Mouse (Mus musculus): ENCODE data around the gene Rab3c.

The Rab3c gene

GRCm38 (mm10) chr13:110093720-110094685 is 186.8 kb downstream of the Rab3c start:
- DNase-seq (ENCODE audit: low read depth, low spot score) = no peak

DNA sequence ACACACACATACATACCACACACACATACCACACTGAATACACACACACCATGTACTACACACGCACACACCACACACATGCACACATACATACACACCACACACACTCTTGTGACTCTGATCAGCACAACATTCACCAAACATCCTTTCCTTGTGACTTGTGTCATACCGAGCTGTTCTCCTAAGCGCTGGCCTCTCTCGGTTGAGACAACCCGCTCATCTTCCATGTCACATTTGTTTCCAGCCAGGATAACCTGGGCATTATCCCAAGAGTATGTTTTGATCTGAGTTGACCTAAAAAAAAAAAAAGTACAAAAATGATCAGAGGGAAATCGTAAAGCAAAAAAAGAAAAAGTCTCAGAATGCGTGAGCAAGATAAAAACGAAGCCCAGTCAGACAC is 196.8 kb downstream of the Rab3c start:
- DNase-seq (ENCODE audit: low read depth, low spot score) = no peak

DNA sequence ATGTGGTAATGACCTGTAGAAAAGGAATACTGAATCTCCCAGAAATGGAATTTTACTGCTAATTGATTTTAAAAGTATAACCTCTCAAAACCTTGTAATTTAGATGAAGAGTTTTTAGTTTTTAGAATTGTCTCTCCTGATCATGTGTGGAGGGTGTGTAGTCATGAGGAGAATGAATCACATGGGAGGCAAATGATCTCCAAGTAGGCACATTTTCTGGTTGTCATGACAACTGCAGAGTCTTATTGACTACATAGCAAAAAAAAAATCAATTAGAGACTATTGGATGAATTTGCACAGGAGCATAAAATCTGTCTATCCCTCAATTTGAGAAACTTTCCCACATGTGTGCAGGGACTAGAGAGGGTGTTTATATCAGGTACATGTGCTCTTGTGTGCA is 199.6 kb downstream of the Rab3c start:
- no peak for DNase-seq (ENCODE audit: low read depth, low spot score)

DNA sequence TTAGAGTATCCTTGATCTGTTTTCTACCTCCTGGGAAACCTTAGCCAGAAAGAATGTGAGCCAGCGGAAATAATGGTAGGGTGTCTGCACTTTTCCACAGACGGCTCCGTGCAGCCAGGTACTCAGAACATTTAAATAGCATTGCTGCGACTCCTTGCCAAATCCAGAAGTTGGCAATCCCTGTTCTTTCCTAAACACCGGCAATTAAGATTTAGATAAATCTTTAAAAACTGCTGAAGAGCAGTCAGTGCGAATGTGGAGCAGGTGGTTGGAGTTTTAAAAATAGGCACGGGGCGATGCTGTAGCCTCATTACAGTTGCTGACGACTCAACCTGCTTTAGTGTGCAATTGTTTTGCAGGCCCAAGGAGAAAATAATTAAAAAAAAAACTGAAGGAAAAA is 205.2 kb downstream of the Rab3c start:
- no peak for DNase-seq (ENCODE audit: low read depth, low spot score)

GRCm38 (mm10) chr13:110074180-110074579 is 206.6 kb downstream of the Rab3c start:
- DNase-seq (ENCODE audit: low read depth, low spot score) = no peak

DNA sequence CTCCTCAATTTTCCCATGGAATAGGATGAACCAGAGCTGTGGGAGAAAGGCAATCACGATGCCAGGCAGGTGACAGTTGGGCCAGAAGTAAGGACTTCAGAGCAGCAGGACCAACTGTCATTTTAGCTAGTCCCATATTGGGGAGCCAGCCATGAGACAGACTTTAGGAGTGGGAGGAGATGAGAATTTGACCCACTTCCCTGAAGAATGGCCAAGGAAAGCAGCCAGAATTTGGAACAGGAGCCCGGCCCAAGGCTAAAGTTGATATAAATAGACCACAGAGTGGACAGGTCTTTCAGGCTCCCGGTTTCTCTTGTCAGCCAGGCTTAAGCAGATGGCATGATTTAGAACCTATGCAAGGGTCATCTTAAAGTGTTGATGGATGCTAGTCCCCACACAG is 213.6 kb downstream of the Rab3c start:
- DNase-seq (ENCODE audit: low read depth, low spot score) = no peak

GRCm38 (mm10) chr13:110066674-110067073 is 214.1 kb downstream of the Rab3c start:
- no peak for DNase-seq (ENCODE audit: low read depth, low spot score)

DNA sequence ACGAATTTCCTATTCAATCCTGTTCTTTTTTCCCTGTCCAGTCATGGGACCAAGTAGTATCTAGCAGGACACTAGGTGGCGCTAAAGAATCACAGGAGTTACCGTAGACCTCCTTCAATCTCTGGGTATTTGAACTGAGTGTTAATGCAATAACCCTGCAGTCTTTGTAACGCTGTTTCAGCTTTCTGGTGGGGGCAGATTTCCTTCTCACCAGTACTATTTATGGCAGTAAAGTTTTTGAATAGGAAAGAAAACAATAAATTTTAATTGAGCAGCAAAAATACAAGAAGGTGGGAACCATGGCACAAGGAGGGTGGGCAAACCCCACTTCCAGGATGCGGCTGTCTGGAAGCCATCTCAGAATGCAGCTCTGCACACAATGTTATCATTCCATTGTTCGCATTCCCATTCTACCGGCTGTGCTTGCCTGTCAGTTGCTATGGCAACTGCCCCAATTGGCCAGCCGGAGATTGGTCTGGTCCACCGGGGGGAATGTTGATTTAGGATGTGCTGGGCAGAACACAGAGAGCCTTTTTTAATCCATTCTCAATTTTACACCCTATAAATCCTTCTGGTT is 217.9 kb downstream of the Rab3c start:
- DNase-seq (ENCODE audit: low read depth, low spot score) = peak; percentile 27

DNA sequence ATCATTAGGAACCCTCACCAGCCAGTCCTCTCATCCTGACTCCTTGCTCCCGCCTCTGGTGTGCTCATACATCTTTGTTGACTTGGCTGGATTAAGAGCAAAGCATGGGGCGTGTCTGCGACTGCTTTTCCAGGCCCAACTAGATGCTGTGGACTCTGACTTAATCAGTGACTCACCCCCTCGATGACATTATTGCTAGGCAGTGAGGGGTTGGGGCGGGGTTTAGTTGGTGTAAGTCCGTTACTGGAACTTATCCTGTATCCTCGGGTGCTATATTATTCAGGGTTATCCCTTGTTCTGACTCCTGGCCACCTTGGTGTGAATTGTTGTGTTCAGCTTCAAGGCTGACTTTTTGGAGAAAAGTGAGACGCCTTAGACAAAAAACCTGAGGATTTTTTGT is 218.5 kb downstream of the Rab3c start:
- no peak for DNase-seq (ENCODE audit: low read depth, low spot score)

- no peak for DNase-seq (ENCODE audit: low read depth, low spot score)
These were observed 226.3 kb downstream of the Rab3c start for GRCm38 (mm10) chr13:110054538-110054937.

- no peak for DNase-seq (ENCODE audit: low read depth, low spot score)
These were observed 231.9 kb downstream of the Rab3c start for GRCm38 (mm10) chr13:110048767-110049434.

GRCm38 (mm10) chr13:110044418-110044817 is 236.4 kb downstream of the Rab3c start:
- no peak for DNase-seq (ENCODE audit: low read depth, low spot score)

DNA sequence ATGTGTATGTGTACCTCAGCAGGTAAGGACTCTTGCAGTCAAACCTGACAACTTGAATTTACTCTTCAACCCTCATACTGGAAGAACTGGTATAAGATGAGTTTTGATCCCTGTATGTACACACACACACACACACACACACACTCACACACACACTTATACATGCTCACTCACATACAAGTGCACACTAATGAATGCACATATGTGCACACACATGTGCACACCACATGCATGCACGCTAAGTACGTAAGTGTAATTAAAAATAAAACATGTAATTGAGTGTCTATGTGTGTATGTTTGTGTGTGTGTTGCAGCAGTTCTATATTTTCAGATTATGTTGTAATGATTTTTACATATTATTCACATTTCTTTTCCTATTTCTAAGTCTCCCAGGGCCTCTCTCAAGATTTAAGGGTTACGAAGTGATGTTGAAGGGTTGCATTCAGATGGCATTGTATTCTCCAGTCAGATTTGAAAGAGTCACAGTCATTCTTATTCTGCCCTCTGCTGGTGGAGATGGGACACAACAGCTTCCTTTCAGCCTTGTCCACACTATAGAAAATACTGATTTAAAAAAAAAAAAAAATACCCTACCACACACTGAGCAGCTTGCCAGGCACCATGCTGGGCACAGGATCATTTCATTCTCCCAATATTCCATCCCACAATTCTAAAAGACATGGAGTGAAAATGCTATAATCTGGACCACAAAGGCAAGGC is 240.9 kb downstream of the Rab3c start:
- no peak for DNase-seq (ENCODE audit: low read depth, low spot score)

DNA sequence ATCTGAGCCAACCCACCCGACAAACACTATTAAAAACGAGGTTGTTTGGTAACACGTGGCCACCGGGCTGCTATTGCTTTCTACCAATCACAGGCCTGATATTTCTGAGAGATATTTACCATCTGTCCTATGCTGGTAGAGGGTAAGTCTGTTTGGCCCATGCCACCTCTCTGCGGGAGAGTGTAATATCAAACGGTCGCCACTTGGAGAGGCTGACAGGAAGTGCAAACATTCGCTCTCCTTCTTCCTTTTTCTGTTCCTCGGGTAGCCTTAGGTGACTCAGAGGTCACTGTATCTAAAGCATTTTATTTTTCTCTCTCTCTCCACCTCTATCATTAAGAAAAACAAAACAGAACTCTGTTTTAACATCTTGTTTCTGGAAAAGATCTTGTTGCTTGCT is 241.6 kb downstream of the Rab3c start:
- DNase-seq (ENCODE audit: low read depth, low spot score) = no peak

DNA sequence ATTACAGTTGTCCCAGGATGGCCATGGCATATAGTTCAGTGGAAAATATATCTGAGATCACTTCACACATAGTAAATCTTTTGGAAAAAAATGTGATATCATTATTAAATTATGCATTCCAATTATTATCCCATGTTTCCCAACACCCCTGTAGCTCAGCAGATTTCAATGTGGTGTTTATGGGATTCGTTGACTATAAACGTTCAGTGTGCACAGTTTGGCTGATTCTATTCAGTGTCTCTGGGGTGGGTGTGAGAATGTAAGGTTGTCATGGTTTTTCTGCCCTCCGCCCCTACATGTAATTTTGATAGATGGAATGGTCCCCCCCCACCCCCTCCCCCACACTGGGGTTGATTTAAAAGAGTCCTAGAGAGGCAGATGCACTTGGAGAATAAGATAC is 242.3 kb downstream of the Rab3c start:
- DNase-seq (ENCODE audit: low read depth, low spot score) = no peak

DNA sequence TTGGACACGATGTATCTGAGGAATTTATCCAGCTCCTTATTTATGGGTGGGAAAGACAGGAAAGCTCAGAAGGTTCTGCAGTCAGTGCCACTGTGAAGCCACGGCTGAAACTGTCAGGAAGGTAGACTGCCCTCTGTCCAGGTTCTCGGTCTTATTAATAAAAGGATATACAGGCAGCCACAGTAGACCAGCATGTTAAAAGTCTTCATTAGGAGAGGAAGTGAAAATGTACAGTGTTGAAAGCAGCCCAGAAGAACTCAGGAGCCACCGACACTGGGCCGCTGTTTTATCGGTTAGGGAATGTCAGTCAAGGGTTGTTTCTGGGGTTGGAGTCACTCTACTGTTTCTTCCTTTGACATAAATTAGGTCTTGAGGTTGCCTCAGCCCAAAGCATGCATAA is 245.9 kb downstream of the Rab3c start:
- no peak for DNase-seq (ENCODE audit: low read depth, low spot score)

- DNase-seq (ENCODE audit: low read depth, low spot score) = no peak
These were observed 246.8 kb downstream of the Rab3c start for GRCm38 (mm10) chr13:110034041-110034440.

DNA sequence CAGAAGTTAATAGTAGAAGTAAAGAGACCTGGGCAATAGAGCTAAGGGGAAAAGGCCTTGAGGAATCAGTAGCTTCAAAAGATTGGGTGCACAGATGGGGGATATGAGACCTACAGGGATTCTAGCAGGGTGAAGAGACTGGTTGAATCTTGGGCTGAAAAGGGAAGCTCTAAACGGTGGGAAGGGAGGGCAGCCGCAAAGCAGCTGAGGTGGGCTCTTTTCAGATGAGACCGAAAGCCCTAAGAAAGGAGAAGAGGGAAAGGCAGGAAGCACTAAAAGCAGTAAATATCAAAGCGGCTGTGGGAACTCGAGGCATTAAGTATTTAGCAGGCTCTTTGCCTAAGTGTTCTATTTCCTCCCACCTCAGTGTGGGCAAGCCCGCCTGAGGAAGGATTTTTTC is 248.9 kb downstream of the Rab3c start:
- DNase-seq (ENCODE audit: low read depth, low spot score) = no peak

- no peak for DNase-seq (ENCODE audit: low read depth, low spot score)
These were observed 249.7 kb downstream of the Rab3c start for GRCm38 (mm10) chr13:110031061-110031460.

DNA sequence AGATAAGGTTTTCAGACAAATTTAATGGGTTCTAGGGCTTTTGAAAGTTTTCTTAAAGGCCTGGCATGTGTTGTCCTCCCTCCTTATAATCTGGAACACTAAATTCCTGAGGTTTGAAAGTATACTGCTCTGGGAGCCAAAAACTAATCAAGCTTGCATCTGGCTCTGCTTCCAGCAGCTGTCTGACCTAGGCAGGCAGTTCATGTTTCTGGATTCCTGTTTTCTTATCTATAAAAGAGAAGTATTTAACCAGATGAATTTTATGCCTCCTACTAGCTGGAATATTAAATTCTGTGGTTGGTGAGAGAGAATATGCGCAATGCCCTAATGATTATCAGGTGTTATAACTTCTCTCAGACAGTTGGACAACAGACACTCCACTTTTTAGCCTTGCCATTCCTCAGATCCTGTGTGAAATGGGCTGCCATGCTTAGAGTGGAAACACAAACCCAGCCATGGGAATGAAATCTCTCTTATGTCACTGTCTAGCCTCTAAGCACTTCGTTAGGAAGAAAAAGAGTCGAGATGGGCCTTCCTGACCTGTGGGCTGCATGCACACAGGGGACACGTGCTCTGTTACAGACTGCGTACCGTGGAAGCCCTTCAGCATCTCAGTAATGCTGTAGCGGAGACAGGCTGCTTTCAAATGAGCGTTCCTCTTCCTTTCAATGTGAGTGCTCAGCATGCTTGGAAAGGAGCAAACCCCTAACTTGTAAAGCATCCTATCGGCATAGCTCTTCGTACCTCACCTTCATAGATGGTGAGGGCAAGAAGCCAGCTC is 256.2 kb downstream of the Rab3c start:
- DNase-seq (ENCODE audit: low read depth, low spot score) = no peak

DNA sequence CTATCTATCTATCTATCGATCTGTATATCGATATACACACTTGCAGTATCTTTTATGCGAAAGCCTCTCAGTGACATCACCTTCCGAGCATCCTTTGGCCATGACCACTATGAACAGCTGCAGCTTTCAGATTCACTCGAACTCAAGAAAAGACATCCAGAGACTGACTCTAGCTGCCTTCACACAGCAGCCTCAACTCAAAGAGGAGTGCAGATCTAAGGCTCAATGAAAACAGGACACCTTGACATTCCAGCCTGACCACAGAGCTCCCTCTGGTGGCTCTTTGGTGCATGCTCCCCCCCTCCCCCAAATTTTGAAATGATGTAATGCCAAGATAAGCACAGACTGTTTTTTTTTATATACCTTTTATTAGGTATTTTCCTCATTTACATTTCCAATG is 257.8 kb downstream of the Rab3c start:
- DNase-seq (ENCODE audit: low read depth, low spot score) = no peak

Measured in c-Kit-negative CD71-positive TER-119-positive erythroid progenitor cells, embryonic 14.5 days (primary cell).